Mouse (Mus musculus) brain, adult 2 months (tissue): ENCODE measurements around the gene Rps24.

Experiments used
- DNase-seq: peaks from one replicate; pipeline ENCODE4 v3.0.0; 2011; ENCODE audit warnings: low read depth, low spot score

Rps24 gene

DNA sequence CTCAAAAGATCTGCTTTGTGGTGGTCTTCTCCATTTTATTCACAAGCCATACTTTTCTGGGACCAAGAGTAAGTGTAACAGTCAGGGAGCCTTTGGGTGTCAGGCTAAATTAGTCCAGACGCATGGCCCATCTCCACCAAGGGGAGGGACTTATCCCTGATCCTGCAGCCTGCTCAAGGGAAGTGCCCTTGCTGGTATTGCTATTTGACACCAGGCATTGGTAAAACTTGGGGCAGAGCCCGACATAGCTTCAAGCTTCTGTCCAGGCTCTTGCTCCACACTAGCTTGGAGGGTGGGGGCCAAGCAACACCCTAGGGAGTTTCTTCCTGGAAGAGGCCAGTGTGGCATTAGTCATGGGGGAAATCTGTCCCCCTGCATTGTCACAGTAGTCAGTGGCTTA is 23.8 kb downstream of the Rps24 start:
- DNase-seq: no peak

- no peak for DNase-seq
Measured at GRCm38 (mm10) chr14:24512527-24513161, 25.7 kb downstream of the Rps24 start.

- DNase-seq: no peak
Measured at GRCm38 (mm10) chr14:24521597-24521996, 34.7 kb downstream of the Rps24 start.

- no peak for DNase-seq
Measured at GRCm38 (mm10) chr14:24525137-24525536, 38.2 kb downstream of the Rps24 start.

- DNase-seq: no peak
Measured at GRCm38 (mm10) chr14:24525677-24526415, 38.9 kb downstream of the Rps24 start.

DNA sequence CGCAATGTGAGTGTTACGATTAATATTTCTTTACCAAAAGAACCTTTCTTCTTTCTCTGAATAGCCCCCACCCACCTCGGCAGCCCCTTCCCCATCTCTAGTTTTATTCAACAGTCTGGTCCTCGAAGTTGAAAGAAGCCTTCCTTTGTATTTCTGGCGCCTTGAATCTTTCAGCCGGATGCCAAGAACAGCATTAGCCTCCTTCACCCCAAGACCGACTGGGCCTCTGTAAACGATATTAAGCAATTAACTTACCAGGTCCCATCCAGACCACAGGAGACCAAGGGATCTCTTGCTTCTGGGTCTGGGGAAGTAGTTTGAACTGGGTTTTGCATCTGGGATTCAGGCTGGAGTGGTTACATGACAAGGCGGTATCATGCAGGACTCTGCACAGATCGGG is 39.5 kb downstream of the Rps24 start:
- DNase-seq: no peak

GRCm38 (mm10) chr14:24530228-24530627 is 43.3 kb downstream of the Rps24 start:
- DNase-seq: peak; percentile 31

GRCm38 (mm10) chr14:24534865-24535545 is 48.1 kb downstream of the Rps24 start:
- peak; percentile 47 for DNase-seq

DNA sequence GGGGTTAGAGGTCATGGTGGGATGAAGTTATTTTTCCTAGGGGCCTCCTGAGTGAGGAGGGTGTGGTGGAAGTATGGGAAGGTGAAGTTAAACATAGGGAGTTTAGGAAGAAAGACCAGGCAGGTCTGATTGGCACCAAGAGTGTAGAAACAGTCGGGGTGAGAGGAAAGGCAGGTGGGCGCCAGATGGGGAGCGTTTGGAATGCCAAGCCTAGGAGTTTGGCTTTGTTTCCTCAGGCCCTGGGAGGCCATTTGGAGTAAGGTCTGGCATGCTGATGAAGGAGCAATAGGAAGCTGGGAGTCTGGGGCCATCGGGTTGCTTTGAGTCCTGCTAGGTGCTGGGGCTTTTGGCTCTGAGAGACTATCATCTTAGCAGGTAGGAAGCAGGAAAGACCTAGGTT is 56.0 kb downstream of the Rps24 start:
- peak; percentile 80 for DNase-seq

- DNase-seq: peak; percentile 50
Measured at GRCm38 (mm10) chr14:24544057-24544456, 57.1 kb downstream of the Rps24 start.
